Mouse (Mus musculus) right cerebral cortex, postnatal 4 days (tissue): ENCODE data around the gene Tsn.

Experiments used
- DNase-seq: peaks from one replicate; pipeline ENCODE4 v3.0.0-alpha.2; 2022

Tsn gene

GRCm38 (mm10) chr1:118311622-118312326 is at the start of gene Tsn:
Tsn (minus strand) TSS chr1:118311739.
- DNase-seq: no peak

- DNase-seq: no peak
Measured at GRCm38 (mm10) chr1:118359071-118359761, 47.7 kb upstream of the Tsn start.

GRCm38 (mm10) chr1:118349922-118350321 is 38.4 kb upstream of the Tsn start:
- no peak for DNase-seq

GRCm38 (mm10) chr1:118343649-118344435 is 32.3 kb upstream of the Tsn start:
- DNase-seq: no peak

GRCm38 (mm10) chr1:118337921-118338320 is 26.4 kb upstream of the Tsn start:
- DNase-seq: no peak

- DNase-seq: no peak
Measured at GRCm38 (mm10) chr1:118335847-118336246, 24.3 kb upstream of the Tsn start.

GRCm38 (mm10) chr1:118334749-118335713 is 23.5 kb upstream of the Tsn start:
- DNase-seq: no peak

- peak; percentile 95 for DNase-seq
Measured at GRCm38 (mm10) chr1:118321661-118322201, 10.2 kb upstream of the Tsn start, which contains the start of gene Nifk. Nifk (plus strand) TSS chr1:118321839.

GRCm38 (mm10) chr1:118320696-118321095 is 9.2 kb upstream of the Tsn start:
- DNase-seq: peak; percentile 33

- peak; percentile 85 for DNase-seq
Measured at GRCm38 (mm10) chr1:118310780-118311621, 538 bp downstream of the Tsn start.

GRCm38 (mm10) chr1:118297719-118298118 is 13.8 kb downstream of the Tsn start:
- DNase-seq: no peak

GRCm38 (mm10) chr1:118296673-118297072 is 14.9 kb downstream of the Tsn start:
- DNase-seq: no peak

- DNase-seq: no peak
Measured at GRCm38 (mm10) chr1:118294826-118295225, 16.7 kb downstream of the Tsn start.

GRCm38 (mm10) chr1:118294192-118294591 is 17.3 kb downstream of the Tsn start:
- DNase-seq: no peak

- DNase-seq: no peak
Measured at GRCm38 (mm10) chr1:118292291-118292690, 19.2 kb downstream of the Tsn start.

GRCm38 (mm10) chr1:118275139-118275538 is 36.4 kb downstream of the Tsn start:
- no peak for DNase-seq

GRCm38 (mm10) chr1:118251931-118252330 is 59.6 kb downstream of the Tsn start:
- no peak for DNase-seq
